Mouse (Mus musculus): ENCODE results near the gene Col6a2. TPM values are rescaled to one million over a fixed set of nuclear protein-coding genes. Genes with fewer than 3 reads are reported as not detected.

The Col6a2 gene
- 77.2 and 77.4 TPM in 2 replicates for polyA plus RNA-seq (2012; rRNA removed; ENCODE audit: low replicate concordance)

GRCm38 (mm10) chr10:76622928-76623680, at the start of gene Col6a2:
Col6a2 (minus strand) TSS chr10:76623630.

GRCm38 (mm10) chr10:76575374-76575773, 48.1 kb downstream of the Col6a2 start, which contains the start of gene Ftcd:
Ftcd (plus strand) TSS chr10:76575648.

GRCm38 (mm10) chr10:76561972-76562371, 61.5 kb downstream of the Col6a2 start, which contains the start of gene Spatc1l:
Spatc1l (plus strand) TSS chr10:76562272.

Other genes with a start within 250 kb of the Col6a2 start
- not detected in 2 replicates for gene AC141477.1, start 183.2 kb downstream of the Col6a2 start, polyA plus RNA-seq (2012; rRNA removed; ENCODE audit: low replicate concordance)
- gene Pcnt, start 180.8 kb downstream of the Col6a2 start, polyA plus RNA-seq (2012; rRNA removed; ENCODE audit: low replicate concordance), result 7.0 and 7.6 TPM in 2 replicates
- gene 2610028H24Rik, start 174.5 kb downstream of the Col6a2 start, polyA plus RNA-seq (2012; rRNA removed; ENCODE audit: low replicate concordance), result not detected in 2 replicates
- 7.2 and 9.6 TPM in 2 replicates for gene Mcm3ap, start 154.7 kb downstream of the Col6a2 start, polyA plus RNA-seq (2012; rRNA removed; ENCODE audit: low replicate concordance)
- gene Ybey, start 154.5 kb downstream of the Col6a2 start, polyA plus RNA-seq (2012; rRNA removed; ENCODE audit: low replicate concordance), result 3.3 and 4.8 TPM in 2 replicates
- gene Lss, start 92.0 kb downstream of the Col6a2 start, polyA plus RNA-seq (2012; rRNA removed; ENCODE audit: low replicate concordance), result 7.3 and 24.3 TPM in 2 replicates
- gene Spatc1l, start 61.4 kb downstream of the Col6a2 start, polyA plus RNA-seq (2012; rRNA removed; ENCODE audit: low replicate concordance), result not detected in 2 replicates
- gene Ftcd, start 48.0 kb downstream of the Col6a2 start, polyA plus RNA-seq (2012; rRNA removed; ENCODE audit: low replicate concordance), result 0.04 TPM in 1 of 2 replicates, not detected in the other
- 50.0 and 54.9 TPM in 2 replicates for gene Col6a1, start 102.5 kb upstream of the Col6a2 start, polyA plus RNA-seq (2012; rRNA removed; ENCODE audit: low replicate concordance)